Mouse (Mus musculus): ENCODE results near the gene Tex37.
A peak's percentile ranks its signal among the peaks of the same experiment; 100 is the strongest.

Gene Tex37

DNA sequence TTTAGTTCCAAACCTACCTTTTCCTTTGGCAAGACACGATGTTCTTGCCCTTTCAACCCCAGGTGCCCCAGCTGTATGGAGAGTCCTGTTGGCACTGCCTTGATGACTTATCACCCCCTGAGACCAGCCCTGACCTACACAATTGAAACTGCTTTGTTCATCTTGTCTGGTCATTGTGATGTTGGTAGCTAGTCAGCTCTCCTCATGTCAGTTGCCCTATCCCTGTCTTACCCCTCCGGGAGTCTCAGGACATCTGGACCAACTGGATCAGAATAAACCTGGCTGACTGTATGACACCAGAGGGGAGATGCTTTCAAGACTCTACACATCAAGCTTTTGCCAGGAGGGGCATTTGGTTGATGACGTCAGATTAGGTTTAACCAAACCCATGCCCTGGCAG, at the start of gene Tex37:
TSS of gene Tex37 (minus strand) at position 101 of the 400 bp plus-strand sequence.
- DNase-seq (ENCODE audit: low read depth, low spot score) = no peak

GRCm38 (mm10) chr6:70968291-70968690, 49.6 kb upstream of the Tex37 start:
- DNase-seq (ENCODE audit: low read depth, low spot score) = no peak

GRCm38 (mm10) chr6:70967422-70967821, 48.7 kb upstream of the Tex37 start:
- DNase-seq (ENCODE audit: low read depth, low spot score) = no peak

- no peak for DNase-seq (ENCODE audit: low read depth, low spot score)
Measured at GRCm38 (mm10) chr6:70965694-70966093, 47.0 kb upstream of the Tex37 start.

DNA sequence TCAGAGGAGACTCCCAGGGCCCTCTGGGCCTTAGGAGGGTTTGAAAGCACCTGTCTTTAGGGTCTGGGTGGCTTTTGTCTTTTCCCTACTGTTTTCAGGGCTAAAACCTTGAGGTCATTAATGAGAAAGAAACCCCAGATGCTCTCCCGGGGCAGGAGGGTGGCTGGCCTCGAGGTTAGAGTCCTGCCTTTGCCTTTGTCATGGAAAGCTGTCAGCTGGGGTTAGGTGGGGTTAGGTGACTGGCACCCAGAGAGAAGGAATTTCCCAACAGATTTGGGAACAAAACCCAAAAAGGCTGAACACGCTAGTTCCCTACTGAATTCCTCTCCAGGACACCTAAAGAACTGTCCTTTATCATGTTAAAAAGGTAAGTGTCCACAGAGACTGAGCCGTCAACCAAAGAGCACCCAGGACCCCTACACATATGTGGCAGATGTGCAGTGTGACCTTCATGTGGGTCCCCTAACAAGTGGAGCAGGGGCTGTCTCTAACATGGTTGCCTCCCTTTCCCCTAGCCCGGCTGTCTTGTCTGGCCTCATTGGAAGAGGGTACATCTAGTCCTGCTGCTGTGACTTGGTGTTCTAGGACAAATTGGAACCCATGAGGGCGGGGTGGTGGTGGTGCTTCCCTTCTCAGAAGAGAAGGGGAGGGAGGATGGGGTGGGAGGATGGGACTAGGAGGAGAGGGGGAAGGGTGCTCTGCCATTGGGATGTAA, 45.5 kb upstream of the Tex37 start:
- DNase-seq (ENCODE audit: low read depth, low spot score) = no peak

- DNase-seq (ENCODE audit: low read depth, low spot score) = no peak
Measured at GRCm38 (mm10) chr6:70957341-70957940, 38.7 kb upstream of the Tex37 start.

- no peak for DNase-seq (ENCODE audit: low read depth, low spot score)
Measured at GRCm38 (mm10) chr6:70956936-70957335, 38.2 kb upstream of the Tex37 start.

- DNase-seq (ENCODE audit: low read depth, low spot score) = no peak
Measured at GRCm38 (mm10) chr6:70956285-70956912, 37.7 kb upstream of the Tex37 start, which contains the start of gene Foxi3. TSS of gene Foxi3 (plus strand) at chr6:70956531.

GRCm38 (mm10) chr6:70955841-70956240, 37.1 kb upstream of the Tex37 start:
- DNase-seq (ENCODE audit: low read depth, low spot score) = no peak

- DNase-seq (ENCODE audit: low read depth, low spot score) = no peak
Measured at GRCm38 (mm10) chr6:70955291-70955800, 36.6 kb upstream of the Tex37 start.

- no peak for DNase-seq (ENCODE audit: low read depth, low spot score)
Measured at GRCm38 (mm10) chr6:70954040-70954439, 35.3 kb upstream of the Tex37 start.

DNA sequence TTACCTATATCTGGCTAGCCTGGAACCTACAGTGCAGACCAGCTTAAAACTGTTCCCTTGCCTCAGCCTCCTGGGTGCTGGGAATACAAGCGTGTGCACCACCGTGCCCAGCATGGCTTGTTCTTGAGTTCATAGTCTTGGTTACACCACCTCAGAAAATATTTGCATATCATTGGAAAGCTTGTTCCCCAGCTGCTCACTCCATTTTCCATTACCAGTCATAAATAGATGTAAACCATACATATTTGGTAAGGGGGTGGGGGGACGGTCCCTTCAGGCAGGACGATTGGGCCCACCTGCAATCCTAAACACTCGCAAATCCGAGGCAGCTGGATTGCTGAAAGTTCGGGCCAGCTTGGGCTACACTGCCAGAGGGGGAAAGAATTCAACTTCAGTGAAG, 34.5 kb upstream of the Tex37 start:
- no peak for DNase-seq (ENCODE audit: low read depth, low spot score)

DNA sequence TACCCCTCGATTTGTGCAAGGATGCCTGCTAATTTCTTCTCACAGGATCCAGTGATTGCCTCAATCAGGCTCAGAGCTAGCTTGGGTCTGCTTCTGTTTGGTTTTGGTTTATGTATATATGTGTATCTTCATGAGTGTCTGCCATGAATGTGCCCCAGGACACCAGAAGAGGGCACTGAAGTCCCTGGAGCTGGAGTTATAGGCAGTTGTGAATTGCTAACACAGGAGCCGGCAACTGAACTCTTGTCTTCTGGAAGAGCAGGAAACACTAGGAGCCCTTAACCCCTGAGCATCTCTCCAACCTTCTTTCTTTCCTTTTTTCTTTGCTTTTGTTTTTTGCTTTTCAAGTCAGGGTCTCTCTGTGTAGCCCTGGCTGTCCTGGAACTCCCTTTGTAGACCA, 13.1 kb upstream of the Tex37 start:
- no peak for DNase-seq (ENCODE audit: low read depth, low spot score)

GRCm38 (mm10) chr6:70921274-70922074, 2.7 kb upstream of the Tex37 start:
- DNase-seq (ENCODE audit: low read depth, low spot score) = peak; percentile 49

DNA sequence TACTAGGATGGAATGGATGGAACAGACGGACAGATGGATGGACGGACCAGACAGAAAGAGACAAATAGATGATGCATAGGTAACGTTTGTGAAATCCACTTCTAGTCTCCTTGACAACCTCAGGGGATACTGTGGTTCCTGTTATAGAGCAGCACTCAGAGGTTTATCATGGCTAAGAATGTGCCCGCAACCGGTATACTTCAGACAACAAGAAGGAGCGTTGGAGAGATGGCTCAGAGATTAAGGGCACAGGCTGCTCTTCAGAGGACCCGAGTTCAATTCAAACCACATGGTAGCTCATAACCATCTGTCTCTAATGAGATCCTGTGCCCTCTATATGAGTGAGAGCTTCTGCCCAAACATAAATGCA, 6.3 kb downstream of the Tex37 start:
- no peak for DNase-seq (ENCODE audit: low read depth, low spot score)

- DNase-seq (ENCODE audit: low read depth, low spot score) = no peak
Measured at GRCm38 (mm10) chr6:70911668-70912395, 6.9 kb downstream of the Tex37 start.

DNA sequence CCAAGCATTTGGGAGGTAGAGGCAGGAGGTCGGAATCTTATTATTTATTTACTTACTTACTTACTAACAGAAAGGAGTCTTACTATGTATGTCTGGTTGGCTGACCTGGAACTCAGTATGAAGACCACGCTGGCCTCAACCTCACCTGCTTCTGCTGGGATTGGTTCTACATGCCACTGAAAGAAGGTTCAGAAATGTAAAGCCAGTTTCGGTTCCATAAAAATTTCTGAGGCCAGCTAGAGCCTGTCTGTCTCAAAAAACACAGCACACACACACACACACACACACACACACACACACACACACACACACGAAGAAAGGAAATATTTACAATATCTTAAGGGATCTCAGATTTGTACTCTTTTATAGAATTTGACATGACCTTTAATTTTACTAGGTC, 8.4 kb downstream of the Tex37 start:
- DNase-seq (ENCODE audit: low read depth, low spot score) = no peak

- DNase-seq (ENCODE audit: low read depth, low spot score) = no peak
Measured at GRCm38 (mm10) chr6:70909572-70909971, 9.2 kb downstream of the Tex37 start.

- DNase-seq (ENCODE audit: low read depth, low spot score) = no peak
Measured at GRCm38 (mm10) chr6:70903689-70904088, 15.0 kb downstream of the Tex37 start.

DNA sequence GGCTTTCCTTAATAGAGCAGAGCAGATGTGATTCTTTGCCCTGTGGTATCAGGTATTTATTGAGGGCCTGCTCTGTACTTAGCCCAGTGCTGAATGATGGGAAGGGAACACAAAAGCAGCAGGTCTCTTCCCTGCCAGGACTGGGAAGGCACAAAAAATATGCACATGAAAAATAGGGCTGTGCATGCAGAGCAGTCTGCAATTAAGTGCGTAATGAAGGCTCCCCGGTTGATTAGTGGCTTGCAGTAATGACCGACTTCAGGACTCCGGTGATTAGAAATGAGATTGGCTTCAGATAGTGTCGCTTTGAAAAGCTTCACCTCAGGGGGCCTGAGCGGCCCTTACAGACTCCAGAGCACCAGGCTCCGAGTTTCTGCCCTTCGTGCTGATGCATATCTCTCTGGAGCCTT, 19.1 kb downstream of the Tex37 start:
- no peak for DNase-seq (ENCODE audit: low read depth, low spot score)

GRCm38 (mm10) chr6:70898166-70898565, 20.6 kb downstream of the Tex37 start:
- no peak for DNase-seq (ENCODE audit: low read depth, low spot score)
